Mouse (Mus musculus) spleen, adult 2 months (tissue): ENCODE measurements around the gene Zfr.

Experiments used
- CTCF ChIP-seq: fragments of 200-500 bp; IDR thresholded peaks from 2 replicates; pipeline ENCODE4 v1.5.1; 2011; ENCODE audit warnings: mild to moderate bottlenecking, inconsistent platforms; ENCODE audit not compliant: insufficient read depth, insufficient read length, insufficient replicate concordance; ENCODE audit errors: extremely low read depth
- POLR2A ChIP-seq: fragments of 200-500 bp; IDR thresholded peaks from 2 replicates; pipeline ENCODE4 v1.6.1; 2011; ENCODE audit warnings: low read depth, low read length, inconsistent platforms

DNA sequence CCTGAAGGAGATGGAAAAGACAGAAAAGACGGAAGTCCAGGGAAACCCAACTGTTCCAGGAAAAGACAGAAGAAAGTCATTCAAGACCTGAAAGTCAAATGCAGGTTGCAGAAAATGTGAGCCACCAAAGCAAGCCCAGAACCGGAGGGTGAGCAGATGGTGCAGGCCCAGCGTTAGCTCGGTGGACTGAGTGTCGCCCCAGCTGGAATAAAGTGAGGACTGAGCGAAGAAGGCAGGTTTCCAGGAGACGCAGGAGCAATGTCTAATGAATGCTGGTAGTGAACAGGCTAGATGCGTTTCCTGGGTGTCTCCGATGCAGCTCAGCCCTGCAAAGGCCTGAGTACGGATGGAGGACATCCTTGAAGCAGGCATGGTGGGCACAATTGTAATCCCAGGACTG lies 29.5 kb upstream of the Zfr start:
- no peak for TF ChIP-seq CTCF
- TF ChIP-seq POLR2A, result no peak
